Comparison of ENCODE assay signal across 8 mouse cellular contexts in the genomic region with DNA sequence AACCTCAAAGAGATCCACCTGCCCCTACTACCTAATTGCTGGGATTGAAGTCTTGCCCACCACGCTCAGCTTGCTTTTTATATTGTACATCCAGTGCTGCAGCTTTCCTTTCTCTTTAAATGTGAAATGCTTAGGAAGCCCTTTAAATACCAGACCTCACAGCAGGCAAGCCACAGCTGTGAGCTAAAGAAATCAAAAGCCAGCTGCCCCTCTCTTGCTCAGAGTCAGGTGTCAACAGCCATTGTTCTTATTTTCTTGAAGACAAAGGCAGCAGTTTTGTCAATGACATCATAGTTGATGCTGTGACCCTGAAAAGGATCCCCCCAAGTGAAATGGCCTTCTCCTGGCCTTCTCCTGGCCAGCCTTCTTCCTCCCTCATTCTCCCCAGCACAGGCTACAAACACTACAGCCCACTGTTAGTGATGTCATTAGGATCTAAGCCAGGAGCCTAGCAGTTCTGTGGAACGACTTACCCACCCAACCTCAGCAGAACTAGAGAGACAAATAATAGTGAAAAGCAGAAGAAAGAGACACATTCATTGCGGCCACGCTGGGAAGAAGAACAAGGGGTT. TPM values are rescaled to one million over a fixed set of nuclear protein-coding genes. Genes with fewer than 3 reads are reported as not detected.
DNase-seq lines count a peak whose midpoint lies in the region; ATAC-seq lines count a peak whose summit lies in the region.
"Had no signal": no experiment of that assay in that cellular context is flagged by ENCODE, and none has a peak within 500 bp of the region (broad histone marks: within the 10 kb centered on the region; RNA-seq: fewer than 3 reads in every experiment).

No protein-coding gene starts in this region.

- peaks cover 3% of the 10 kb centered on the region; the same call in 1 of the 2 replicates for H3K36me3 ChIP-seq in midbrain, embryonic 10.5 days
- H3K36me3 ChIP-seq in midbrain, embryonic 16.5 days (ENCODE audit: control insufficient read depth, insufficient read depth, low read length): no peaks in the 10 kb centered on the region
- H3K36me3 ChIP-seq in embryonic facial prominence, embryonic 14.5 days (ENCODE audit: control insufficient read depth, insufficient read depth, low read length): no peaks in the 10 kb centered on the region
- H3K36me3 ChIP-seq in midbrain, embryonic 15.5 days (replicated peaks): no peaks in the 10 kb centered on the region
- H3K36me3 ChIP-seq: heart, embryonic 15.5 days had no signal

- no peak overlapping the region for H3K9ac ChIP-seq in midbrain, embryonic 16.5 days (ENCODE audit: low read depth, low read length)
- no peak overlapping the region for H3K9ac ChIP-seq in embryonic facial prominence, embryonic 14.5 days (ENCODE audit: low read depth, low read length)
- H3K9ac ChIP-seq in midbrain, embryonic 15.5 days: no peak overlapping the region
- H3K9ac ChIP-seq: heart, embryonic 15.5 days had no signal

- peaks cover 66% of the 10 kb centered on the region for H3K4me1 ChIP-seq in midbrain, embryonic 10.5 days
- peaks cover 30% of the 10 kb centered on the region for H3K4me1 ChIP-seq in midbrain, embryonic 16.5 days (ENCODE audit: control insufficient read depth, insufficient read depth, low read length)
- peaks cover 19% of the 10 kb centered on the region for H3K4me1 ChIP-seq in embryonic facial prominence, embryonic 14.5 days (ENCODE audit: control insufficient read depth, insufficient read depth, low read length)
- peaks cover 30% of the 10 kb centered on the region for H3K4me1 ChIP-seq in midbrain, embryonic 15.5 days

- H3K9me3 ChIP-seq in midbrain, embryonic 10.5 days (replicated peaks): peaks cover 6% of the 10 kb centered on the region
- no peaks in the 10 kb centered on the region for H3K9me3 ChIP-seq in midbrain, embryonic 16.5 days (replicated peaks; ENCODE audit: control insufficient read depth, low read length, poor library complexity, severe bottlenecking)
- 0 out of 2 replicates have a peak, but pooled peaks cover 4% of the 10 kb centered on the region for H3K9me3 ChIP-seq in embryonic facial prominence, embryonic 14.5 days (ENCODE audit: control insufficient read depth, low read length)
- no peaks in the 10 kb centered on the region for H3K9me3 ChIP-seq in midbrain, embryonic 15.5 days
- H3K9me3 ChIP-seq: heart, embryonic 15.5 days had no signal

- 58% methylated on average over 4 of the region's 4 CpGs for WGBS in midbrain, embryonic 10.5 days
- WGBS in midbrain, embryonic 16.5 days: 39% methylated on average over 4 of the region's 4 CpGs
- WGBS in embryonic facial prominence, embryonic 14.5 days: 56% methylated on average over 4 of the region's 4 CpGs
- WGBS in midbrain, embryonic 15.5 days: 46% methylated on average over 4 of the region's 4 CpGs

- peak overlapping the region; percentile 61 for H3K27ac ChIP-seq in midbrain, embryonic 10.5 days (replicated peaks)
- no peak overlapping the region for H3K27ac ChIP-seq in midbrain, embryonic 16.5 days (ENCODE audit: low read length)
- H3K27ac ChIP-seq in embryonic facial prominence, embryonic 14.5 days (replicated peaks; ENCODE audit: low read depth, low read length): no peak overlapping the region
- H3K27ac ChIP-seq in midbrain, embryonic 15.5 days: peak overlapping the region; percentile 31; the same call in 1 of the 2 replicates
- H3K27ac ChIP-seq: heart, embryonic 15.5 days had no signal

- H3K27me3 ChIP-seq in midbrain, embryonic 10.5 days (ENCODE audit: low read depth, poor library complexity, severe bottlenecking): peaks cover 31% of the 10 kb centered on the region
- H3K27me3 ChIP-seq in midbrain, embryonic 16.5 days (ENCODE audit: control insufficient read depth, insufficient read depth, low read depth, low read length): no peaks in the 10 kb centered on the region
- H3K27me3 ChIP-seq in embryonic facial prominence, embryonic 14.5 days (replicated peaks; ENCODE audit: control insufficient read depth, insufficient read depth, low read length): no peaks in the 10 kb centered on the region
- H3K27me3 ChIP-seq in midbrain, embryonic 15.5 days (replicated peaks): 0 out of 2 replicates have a peak, but pooled peaks cover 5% of the 10 kb centered on the region
- H3K27me3 ChIP-seq: heart, embryonic 15.5 days had no signal

- no peak for DNase-seq in midbrain, embryonic 10.5 days (ENCODE audit: low spot score)
- peak; percentile 83 for DNase-seq in embryonic facial prominence, embryonic 14.5 days (ENCODE audit: low spot score)
- peak; percentile 30 for DNase-seq in thymus, postnatal 4 days
- DNase-seq in kidney, postnatal 10 days: no peak
- no peak for DNase-seq in layer of hippocampus, postnatal 25 days (ENCODE audit: extremely low spot score in 1 of 2, low spot score in 1 of 2)

- no peak overlapping the region for H3K4me2 ChIP-seq in midbrain, embryonic 16.5 days (ENCODE audit: low read length)
- no peak overlapping the region for H3K4me2 ChIP-seq in embryonic facial prominence, embryonic 14.5 days (ENCODE audit: low read depth, low read length)
- H3K4me2 ChIP-seq in midbrain, embryonic 15.5 days: no peak overlapping the region
- H3K4me2 ChIP-seq: heart, embryonic 15.5 days had no signal

- no peak for ATAC-seq in midbrain, embryonic 16.5 days
- peak; percentile 20; the same call in 1 of the 2 replicates for ATAC-seq in embryonic facial prominence, embryonic 14.5 days (ENCODE audit: low read depth)
- no peak for ATAC-seq in midbrain, embryonic 15.5 days (replicated peaks)

- no peak overlapping the region for H3K4me3 ChIP-seq in midbrain, embryonic 10.5 days
- H3K4me3 ChIP-seq in midbrain, embryonic 16.5 days (ENCODE audit: low read depth, low read length): no peak overlapping the region
- H3K4me3 ChIP-seq in embryonic facial prominence, embryonic 14.5 days (ENCODE audit: low read depth, low read length): no peak overlapping the region
- H3K4me3 ChIP-seq in midbrain, embryonic 15.5 days: no peak overlapping the region
- H3K4me3 ChIP-seq: heart, embryonic 15.5 days had no signal

RNA-seq across cellular contexts. Expression of gene Lrrc8c, which starts 20.7 kb away (rescaled TPM):
- polyA plus RNA-seq in midbrain, embryonic 10.5 days (2016; fragmentation: Nextera tagmentation; extraction: Ambion mirVana): 13.4 and 13.9 TPM in 2 replicates
- 10.4 and 13.0 TPM in 2 replicates for polyA plus RNA-seq in midbrain, embryonic 16.5 days (2015; fragmentation: Nextera tagmentation; extraction: Ambion mirVana)
- polyA plus RNA-seq in embryonic facial prominence, embryonic 14.5 days (2014; fragmentation: Nextera tagmentation; extraction: Ambion mirVana): 14.7 and 23.8 TPM in 2 replicates
- polyA plus RNA-seq in midbrain, embryonic 15.5 days (2015; fragmentation: Nextera tagmentation; extraction: Ambion mirVana): 13.2 and 13.6 TPM in 2 replicates
- 10 to 100 TPM; 23.5 to 27.0 TPM for total RNA-seq in layer of hippocampus, postnatal 25 days (2021)

Comparison
In these comparisons a context has a peak if more than half of its experiments do, and no peak if none do; other contexts are left out.
1. H3K27ac ChIP-seq: peak in midbrain, embryonic 10.5 days (single experiment) and midbrain, embryonic 15.5 days (single experiment); none in midbrain, embryonic 16.5 days (single experiment) and embryonic facial prominence, embryonic 14.5 days (single experiment).
2. DNase-seq: peak in embryonic facial prominence, embryonic 14.5 days (single experiment) and thymus, postnatal 4 days (single experiment); none in midbrain, embryonic 10.5 days (single experiment), kidney, postnatal 10 days (single experiment) and layer of hippocampus, postnatal 25 days (0 of 2).